Mouse (Mus musculus) layer of hippocampus, adult 9-10 months (tissue): ENCODE data around the gene Gcdh.

Experiments
- DNase-seq: peaks from one replicate; pipeline ENCODE4 v3.0.0; 2022; ENCODE audit warnings: low spot score

Gene Gcdh

DNA sequence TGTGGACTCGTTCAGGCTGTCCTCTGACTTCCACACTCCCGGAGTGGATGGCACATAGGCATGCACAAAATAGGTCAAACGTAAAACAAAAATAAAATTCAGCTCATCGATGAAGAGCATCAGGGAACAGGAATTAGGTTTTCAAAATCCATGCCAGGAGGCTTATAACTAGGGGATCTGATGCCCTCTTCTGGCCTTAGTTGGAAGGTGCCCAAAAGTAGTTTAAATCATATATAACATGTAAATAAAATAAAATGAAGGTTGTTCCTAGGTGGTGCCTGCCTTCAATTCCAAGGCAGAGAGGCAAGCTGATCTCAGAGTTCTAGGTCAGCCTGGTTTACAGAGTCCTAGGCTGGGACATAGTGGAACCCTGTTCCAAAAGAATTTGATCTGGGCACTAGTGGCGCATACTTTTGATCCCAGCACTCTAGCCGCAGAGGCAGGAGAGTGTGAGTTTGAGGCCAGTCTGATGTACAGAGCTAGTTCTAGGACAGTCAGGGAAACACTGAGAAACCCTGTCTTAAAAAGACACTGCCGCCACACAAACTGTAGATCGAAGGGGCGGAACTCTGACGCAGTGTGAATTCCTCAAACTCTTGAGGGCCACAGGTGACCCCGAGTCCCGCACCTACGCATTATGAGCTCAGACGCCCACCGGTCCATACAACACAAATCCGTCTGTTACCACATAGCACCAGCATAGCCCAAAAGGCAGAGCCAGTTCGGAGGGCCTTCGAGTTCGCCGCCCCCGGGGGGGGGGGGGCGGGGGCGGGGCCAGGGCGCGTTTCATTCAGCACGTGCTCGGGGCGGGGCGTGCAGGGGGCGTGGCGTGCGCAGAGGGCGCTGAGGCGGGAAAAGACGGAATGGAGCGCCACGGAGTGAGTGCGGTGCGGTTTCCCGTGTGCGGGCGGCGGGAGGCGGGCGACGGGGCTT lies 22.1 kb downstream of the Gcdh start, which contains the start of gene Syce2:
Gene Syce2, plus strand, starts transcription at position 736 of the 933 bp plus-strand sequence.
- no peak for DNase-seq

DNA sequence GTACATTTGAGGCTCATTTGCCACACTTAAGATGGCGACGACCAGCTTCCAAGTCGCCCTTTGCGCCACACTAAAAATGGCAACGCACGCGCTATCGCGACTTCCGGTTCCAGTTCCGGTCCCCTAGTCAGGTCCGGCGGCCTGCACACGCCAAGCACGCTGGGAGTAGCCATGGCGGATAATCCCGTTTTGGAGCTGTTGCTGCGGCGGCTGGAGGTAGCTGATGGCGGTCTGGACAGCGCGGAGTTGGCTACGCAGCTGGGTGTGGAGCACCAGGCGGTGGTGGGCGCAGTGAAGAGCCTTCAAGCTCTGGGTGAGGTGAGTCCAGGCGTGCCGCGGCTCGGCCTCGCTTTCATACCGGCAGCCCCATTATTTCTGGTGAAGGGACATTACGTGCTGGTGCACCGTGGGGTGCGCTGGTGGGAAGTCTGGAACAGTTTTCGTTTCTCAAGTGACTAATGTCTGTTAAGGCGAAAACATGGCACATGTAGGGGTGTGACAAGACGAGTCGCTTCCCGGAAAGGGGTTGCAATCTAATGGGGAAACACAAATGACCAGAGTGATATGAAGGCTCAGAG lies 36.8 kb downstream of the Gcdh start, which contains the start of gene Farsa:
Gene Farsa, plus strand, starts transcription at position 126 of the 578 bp plus-strand sequence.
- DNase-seq: peak; percentile 84

DNA sequence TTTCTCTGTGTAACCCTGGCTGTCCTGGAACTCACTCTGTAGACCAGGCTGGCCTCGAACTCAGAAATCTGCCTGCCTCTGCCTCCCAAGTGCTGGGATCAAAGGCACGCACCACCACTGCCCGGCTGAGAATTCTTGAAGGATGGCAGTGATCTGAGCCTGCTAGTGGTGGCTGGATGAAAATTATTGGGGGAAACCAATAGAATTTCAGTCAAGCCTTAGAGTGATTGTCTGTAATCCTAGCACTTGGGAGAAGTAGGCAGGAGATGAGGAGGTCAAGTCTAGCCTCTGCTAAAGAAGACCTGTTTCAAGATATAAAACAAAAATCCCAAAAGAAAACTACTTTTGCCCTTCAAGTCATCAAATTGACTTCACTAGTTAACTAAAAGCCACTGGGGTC lies 37.3 kb downstream of the Gcdh start:
- DNase-seq: no peak

DNA sequence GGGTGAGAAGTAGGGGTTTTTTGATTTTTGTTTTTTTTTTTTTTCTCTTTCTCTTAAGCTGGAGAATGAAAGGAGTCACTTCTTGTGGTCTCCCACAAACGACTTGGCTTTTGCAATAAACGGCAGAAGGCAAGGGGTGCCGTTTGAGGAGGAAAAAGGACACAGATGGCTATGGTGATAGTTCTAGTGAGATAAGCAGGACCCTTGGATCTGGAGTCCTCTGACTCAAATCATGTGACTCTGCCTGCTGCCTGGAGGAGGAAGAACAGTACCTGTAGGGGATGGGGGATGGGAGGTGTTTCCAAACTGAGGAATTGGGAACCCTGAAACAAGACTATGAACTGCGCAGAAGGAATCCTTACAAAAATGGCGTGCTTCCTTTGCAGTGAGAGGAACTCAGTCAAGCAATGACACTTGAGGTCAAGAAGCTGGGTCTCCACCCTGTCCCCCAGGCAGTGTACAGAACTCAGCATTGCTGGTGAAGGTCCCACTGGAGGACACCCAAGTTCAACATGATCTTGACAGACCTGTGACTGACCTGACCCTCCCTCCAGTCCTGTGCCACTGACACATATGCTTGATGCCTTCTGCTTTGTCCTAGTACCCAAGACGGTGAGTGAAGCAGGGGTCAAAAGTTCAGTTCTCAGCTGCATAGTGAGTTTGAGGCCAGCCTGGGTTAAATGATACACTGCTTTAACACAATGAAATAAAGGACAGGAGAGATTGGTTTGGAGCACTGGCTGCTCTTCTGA lies 45.9 kb downstream of the Gcdh start:
- DNase-seq: no peak

DNA sequence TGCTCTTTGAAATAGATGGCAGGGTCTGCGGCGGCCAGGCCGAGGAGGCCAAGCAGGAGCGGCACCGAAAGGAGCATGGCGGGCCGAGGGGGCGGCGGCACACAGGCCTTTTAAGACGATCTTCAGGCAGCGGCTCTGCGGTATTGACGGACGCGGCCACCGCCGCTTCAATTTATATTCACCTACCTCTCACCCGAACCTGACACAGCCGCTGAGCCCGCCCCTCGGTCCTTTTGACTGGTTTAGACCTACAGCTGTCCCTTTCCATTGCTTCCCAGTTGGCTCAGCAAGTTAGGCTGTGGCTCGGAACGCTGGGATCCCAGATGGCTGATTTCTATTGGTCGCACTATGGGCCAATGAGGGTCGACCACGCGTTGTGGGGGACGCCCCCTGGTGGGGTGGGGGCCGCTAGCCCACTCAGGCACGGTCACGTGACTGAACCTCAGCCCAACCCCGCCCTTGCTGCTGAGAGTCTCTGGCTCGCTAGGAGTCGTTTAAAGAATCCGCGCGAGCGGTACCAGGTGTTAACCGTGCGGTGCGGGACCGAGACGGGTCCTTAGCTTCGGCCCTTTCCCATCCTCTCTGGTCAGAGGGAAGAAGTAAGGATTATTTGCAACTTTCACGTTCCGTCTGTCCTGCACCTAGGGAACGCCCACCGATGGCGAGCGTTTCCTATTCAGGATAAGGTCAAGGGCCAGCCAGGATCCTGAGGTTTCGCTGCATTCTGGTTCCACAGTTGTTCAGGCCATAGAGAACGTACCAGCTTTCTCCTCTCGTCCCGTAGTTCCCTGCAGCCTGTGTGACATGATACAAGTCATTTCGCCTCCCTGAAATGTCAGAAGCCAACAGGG lies 46.8 kb downstream of the Gcdh start, which contains the start of gene Calr:
Gene Calr, minus strand, starts transcription at position 213 of the 851 bp plus-strand sequence.
- peak; percentile 99 for DNase-seq

DNA sequence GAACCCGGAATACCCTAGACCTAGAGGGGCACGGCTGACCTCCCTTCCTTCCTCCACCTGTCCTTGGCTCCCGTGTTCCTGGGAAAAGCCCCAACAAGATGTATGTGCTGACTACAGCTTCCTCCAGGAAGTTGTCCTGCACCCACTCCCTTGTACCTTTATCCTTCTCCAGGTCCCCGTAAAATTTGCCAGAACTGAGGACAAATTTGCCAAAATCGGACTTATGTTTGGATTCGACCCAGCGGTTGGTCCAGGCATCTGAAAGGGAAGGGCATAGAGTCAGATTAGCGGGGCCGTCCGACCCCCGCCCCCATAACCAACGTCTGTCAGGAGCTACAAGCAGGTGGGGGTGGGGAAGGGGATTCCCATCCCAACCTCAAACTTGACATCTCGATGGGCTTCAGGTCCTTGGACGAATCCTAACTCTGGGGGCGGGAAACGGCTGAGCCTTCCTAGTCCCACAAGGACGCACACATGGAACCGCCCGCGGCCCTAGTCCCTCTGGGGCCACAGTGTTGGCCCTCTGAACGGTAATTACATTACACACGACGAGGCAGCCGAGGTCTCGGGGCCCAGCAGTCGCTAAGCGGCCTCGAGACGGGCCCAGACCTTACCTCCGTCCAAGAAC lies 47.5 kb downstream of the Gcdh start:
- no peak for DNase-seq

DNA sequence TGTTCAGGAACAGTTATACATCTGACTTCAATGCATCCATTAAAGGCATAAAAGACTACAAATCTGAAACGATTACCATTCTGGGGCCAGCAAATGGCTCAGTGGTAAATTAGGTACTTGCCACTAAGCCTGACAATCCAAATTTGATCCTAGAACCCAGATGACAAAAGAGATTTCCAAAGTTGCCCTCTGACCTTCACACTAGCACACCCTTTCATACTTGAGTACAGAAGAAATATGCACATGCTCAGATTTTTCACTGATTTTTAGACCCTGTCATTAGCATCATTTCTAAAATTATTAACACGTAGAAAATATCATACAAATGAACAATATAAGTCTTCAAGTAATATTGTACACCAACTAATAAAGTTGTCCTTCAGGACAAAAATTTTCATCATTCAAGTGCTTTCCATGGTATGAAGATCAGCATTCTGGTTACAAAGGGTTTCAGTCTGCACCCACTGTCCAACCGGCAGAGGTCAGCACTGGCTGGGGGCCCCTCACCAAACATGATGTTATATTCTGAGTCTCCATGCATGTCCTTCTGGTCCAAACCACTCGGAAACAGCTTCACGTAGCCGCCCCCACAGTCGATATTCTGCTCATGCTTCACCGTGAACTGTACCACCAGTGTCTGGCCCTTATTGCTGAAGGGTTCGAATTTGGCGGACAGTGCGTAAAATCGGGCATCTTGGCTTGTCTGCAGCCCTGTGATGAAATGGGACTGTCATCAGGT lies 48.2 kb downstream of the Gcdh start:
- no peak for DNase-seq

DNA sequence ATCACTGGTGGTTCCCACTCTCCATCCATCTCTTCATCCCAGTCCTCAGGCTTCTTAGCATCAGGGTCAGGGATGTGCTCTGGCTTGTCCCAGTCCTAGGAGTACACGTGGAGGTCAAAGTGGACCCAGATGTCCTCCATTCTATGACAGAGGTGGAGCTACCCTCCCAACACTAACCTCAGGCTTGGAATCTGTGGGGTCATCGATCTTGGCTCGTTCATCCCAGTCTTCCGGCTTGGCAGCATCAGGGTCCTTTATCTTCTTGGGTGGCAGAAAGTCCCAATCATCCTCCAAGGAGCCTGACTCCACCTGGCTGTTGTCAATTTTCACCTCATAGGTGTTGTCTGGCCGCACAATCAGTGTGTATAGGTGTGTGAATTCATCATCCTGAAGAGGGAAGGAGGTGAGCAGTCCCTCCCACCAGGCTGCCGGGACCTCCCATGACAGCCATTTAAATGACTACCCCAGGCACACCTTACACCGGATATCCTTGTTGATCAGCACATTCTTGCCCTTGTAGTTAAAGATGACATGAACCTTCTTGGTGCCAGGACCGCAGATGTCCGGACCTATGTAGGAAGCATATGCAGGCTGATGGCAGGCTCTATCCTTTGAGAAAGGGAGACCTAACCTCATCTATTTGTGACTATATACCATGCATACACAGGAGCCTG lies 49.2 kb downstream of the Gcdh start:
- DNase-seq: no peak

DNA sequence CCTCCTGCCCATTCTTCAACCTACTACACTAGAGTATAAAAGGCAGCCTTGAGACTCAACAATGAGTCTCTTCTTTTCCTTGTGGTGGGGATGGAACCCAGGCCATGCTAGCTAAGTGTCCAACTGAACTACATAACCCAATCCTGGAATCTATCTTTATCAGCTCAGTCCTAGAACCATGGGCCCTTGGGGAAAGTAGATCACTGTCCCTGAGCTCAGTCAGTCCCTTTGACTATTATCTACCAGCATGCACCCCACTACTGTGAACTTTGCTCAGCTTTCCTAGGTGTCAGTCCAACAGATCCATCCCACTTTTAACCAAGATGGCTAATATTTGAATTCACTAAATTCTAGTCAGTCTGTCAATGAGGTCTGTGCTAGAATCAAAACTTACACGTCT lies 52.2 kb downstream of the Gcdh start:
- DNase-seq: no peak

DNA sequence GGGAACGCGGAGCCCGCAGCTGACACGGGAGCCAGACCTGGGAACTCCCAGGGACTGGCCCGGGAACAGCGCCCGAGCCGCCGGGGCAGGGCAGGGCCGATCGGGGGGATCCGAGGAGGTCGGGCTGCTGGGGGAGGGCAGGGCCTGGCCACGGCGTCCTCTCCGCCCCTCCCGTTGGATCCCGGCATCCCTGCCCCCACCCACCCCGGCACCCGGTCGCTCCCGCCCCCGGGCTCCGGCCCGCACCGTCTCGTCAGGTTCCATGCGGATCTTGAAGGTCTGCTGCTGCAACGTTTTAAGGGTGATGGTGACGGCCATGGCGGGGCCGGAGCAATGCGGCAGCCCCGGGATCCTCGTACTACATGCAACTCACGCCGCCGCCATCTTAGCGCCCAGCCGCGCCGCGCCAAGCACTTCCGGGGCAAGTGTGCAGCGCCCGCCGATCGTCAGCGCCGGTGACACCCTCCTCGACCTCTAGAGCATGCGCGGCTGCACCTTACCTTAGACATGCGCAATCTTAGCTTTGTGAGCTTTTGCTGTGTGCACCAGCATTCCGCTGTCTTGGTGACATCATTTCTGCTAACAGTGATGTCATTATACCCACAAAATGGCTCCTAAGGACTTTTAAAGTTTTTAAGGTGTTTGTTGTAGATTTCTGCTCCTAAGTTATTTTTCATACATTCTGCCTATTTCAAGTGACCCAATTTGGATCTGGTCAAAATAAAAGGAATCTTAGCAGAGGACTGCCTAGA lies 53.3 kb downstream of the Gcdh start, which contains the start of gene Rad23a:
Gene Rad23a, minus strand, starts transcription at position 418 of the 752 bp plus-strand sequence.
- DNase-seq: peak; percentile 78

DNA sequence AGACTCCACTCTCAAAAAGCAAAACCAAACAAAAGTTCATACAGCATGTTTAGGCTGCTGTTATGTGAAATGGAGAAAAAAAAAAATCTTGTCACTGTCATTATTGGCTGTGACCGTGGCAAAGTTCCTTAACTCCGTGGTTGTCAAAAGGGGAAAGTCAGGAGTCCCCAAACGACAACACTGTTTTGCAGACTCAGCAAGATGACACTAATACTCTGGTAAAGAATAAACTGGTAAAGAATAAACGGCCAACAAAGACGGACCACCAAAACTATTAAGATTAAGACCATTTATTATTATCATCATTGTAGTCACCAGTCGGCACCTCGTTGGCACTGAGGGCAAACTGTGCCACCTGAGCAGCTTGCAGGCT lies 53.9 kb downstream of the Gcdh start:
- no peak for DNase-seq

DNA sequence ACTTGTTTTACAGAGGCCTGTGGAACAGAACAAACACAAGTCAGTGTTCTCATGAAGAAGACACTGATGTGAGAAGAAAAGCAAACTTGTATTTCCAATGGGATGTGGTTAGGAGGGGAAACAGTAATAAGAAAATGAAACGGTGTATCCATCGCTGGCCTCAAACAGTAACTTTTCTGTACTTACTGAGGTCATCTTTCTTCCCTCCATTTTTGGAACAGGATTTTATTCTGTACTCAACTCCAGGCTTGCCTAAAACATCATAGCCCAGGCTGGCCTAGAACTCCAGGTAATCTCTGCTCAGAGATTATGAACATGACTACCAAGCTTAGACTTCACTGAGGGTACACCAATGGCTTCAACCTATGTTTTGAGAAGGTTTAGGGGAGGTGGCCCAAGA lies 54.3 kb downstream of the Gcdh start:
- no peak for DNase-seq

DNA sequence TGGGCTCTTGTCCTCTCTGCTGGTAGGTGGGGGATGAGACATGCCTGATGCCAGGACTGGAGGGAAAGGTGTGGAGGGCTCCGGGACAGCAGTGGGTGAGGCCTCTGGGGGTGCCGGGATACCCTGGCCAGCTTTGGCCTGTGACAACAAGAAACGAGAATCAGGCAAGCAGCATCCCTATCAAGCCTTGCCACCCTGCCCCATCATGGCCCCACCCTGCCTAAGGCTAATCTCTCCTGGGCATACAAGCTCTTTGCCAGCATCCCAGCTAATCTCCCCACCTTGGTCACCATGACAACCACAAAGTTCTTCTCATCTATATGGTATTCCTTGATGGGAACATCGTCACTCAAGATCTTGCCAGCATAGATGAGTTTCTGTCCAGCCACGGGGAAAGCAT lies 55.2 kb downstream of the Gcdh start:
- no peak for DNase-seq

DNA sequence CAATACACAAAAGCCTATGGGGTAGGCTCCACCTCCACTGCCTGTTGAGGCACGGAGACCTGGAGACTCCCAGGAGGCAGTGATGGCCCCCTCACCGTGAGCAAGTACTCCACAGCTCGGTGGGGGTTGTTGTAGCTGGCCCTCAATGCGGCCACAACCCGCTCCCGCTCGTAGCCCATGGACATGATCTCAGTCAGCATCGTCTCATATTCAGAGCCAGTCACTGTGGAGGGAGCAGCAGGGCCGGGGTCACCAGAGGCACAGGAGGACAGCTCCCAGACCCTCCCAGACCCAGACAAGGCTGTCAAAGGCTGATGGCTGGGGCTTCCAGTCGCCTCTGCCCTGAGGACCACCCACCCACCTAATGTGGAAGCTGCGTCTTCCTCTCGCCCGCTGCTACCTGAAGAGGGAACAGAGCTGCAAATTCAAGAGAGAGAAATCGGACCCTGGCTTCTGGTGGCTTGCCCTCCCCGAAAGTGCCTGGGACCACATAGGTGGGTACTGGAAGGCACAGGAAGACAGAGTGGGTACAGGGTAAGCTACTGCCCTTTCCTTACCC lies 55.7 kb downstream of the Gcdh start:
- DNase-seq: no peak

DNA sequence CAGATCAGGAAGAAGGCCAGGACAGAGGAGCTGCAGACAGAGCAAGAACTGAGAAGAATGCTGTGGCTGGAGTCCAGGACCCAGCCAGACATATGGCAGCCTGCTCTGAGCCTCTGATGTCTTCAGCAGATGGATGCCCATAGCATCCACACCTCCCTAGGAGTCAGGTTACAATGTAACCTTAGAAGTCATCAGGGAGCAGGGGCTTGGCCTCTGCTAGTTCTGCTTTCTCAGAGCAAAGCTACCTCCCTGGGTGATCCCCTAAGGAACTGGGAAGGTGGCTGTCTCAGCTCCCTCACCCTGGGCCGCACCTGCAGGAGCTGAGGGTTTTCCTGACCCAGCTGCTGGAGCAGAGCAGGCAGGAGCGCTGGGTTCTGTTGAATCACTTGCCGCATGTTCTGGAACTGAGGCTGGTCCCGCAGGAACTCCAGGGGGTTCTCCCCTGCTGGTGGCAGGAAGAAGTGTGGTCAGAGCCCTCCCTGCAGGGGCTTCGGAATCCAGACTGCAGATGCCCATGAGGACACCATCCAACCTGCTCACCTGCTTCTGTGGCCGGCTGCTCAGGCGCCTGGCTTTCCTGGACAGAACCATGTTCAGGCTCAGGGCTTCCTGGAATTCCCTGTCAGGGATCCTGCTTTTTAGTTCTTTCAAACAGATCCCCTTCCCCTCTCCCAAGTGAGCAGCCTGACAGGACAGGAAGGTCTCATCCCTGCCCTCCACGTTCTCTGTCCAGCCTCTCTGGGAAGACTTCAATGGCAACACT lies 56.4 kb downstream of the Gcdh start:
- DNase-seq: no peak
